Mouse (Mus musculus) adrenal gland, adult 8-10 months (tissue): Measurements from ENCODE around the gene Arf6. TPM values are rescaled to one million over a fixed set of nuclear protein-coding genes. Genes with fewer than 3 reads are reported as not detected.
"Not testable (repeated sequence)": the region's sequence is repeated elsewhere in the genome, so short reads cannot be mapped to it uniquely, and the experiment has no call there.

Experiments
- DNase-seq: peaks from one replicate; pipeline ENCODE4 v3.0.0; 2022
- total RNA-seq, 4 experiments: library from RNA; stranded (reverse); gene quantifications; 2 replicates each; pipeline ENCODE4 v1.2.4; 2022

Gene Arf6
- total RNA-seq, 4 experiments from 2014 or later, result 108 to 148 (median 117) TPM

- no peak for DNase-seq
Observed at GRCm38 (mm10) chr12:69373850-69374766, 2.2 kb downstream of the Arf6 start.

GRCm38 (mm10) chr12:69376132-69376531 is 4.2 kb downstream of the Arf6 start:
- no peak for DNase-seq

GRCm38 (mm10) chr12:69377188-69377587 is 5.2 kb downstream of the Arf6 start:
- DNase-seq, result no peak

- not testable (repeated sequence) for DNase-seq
Observed at GRCm38 (mm10) chr12:69377636-69378035, 5.7 kb downstream of the Arf6 start.

GRCm38 (mm10) chr12:69378558-69379454 is 6.9 kb downstream of the Arf6 start:
- DNase-seq, result no peak

GRCm38 (mm10) chr12:69382880-69383279 is 10.9 kb downstream of the Arf6 start:
- no peak for DNase-seq

- no peak for DNase-seq
Observed at GRCm38 (mm10) chr12:69384606-69385005, 12.7 kb downstream of the Arf6 start.

GRCm38 (mm10) chr12:69385542-69386280 is 13.8 kb downstream of the Arf6 start:
- no peak for DNase-seq

- DNase-seq, result not testable (repeated sequence)
Observed at GRCm38 (mm10) chr12:69386281-69386732, 14.4 kb downstream of the Arf6 start.

GRCm38 (mm10) chr12:69388321-69388869 is 16.4 kb downstream of the Arf6 start:
- no peak for DNase-seq

GRCm38 (mm10) chr12:69389273-69389938 is 17.5 kb downstream of the Arf6 start:
- no peak for DNase-seq

GRCm38 (mm10) chr12:69390000-69390698 is 18.2 kb downstream of the Arf6 start:
- DNase-seq, result no peak

- DNase-seq, result no peak
Observed at GRCm38 (mm10) chr12:69393076-69393475, 21.1 kb downstream of the Arf6 start.

GRCm38 (mm10) chr12:69394456-69394855 is 22.5 kb downstream of the Arf6 start:
- no peak for DNase-seq

GRCm38 (mm10) chr12:69400367-69400766 is 28.4 kb downstream of the Arf6 start:
- DNase-seq, result no peak

- no peak for DNase-seq
Observed at GRCm38 (mm10) chr12:69400871-69401286, 28.9 kb downstream of the Arf6 start.

GRCm38 (mm10) chr12:69402100-69402499 is 30.1 kb downstream of the Arf6 start:
- no peak for DNase-seq

- DNase-seq, result no peak
Observed at GRCm38 (mm10) chr12:69402594-69403167, 30.7 kb downstream of the Arf6 start.

- DNase-seq, result no peak
Observed at GRCm38 (mm10) chr12:69410767-69411166, 38.8 kb downstream of the Arf6 start.

GRCm38 (mm10) chr12:69411936-69412335 is 40.0 kb downstream of the Arf6 start:
- DNase-seq, result no peak
